Mouse (Mus musculus): ENCODE measurements around the gene Wipi2.

The Wipi2 gene

GRCm38 (mm10) chr5:142692971-142693737 is 65.7 kb downstream of the Wipi2 start:
- DNase-seq (ENCODE audit: low spot score) = no peak

- no peak for DNase-seq (ENCODE audit: low spot score)
These were observed 66.4 kb downstream of the Wipi2 start for GRCm38 (mm10) chr5:142693738-142694430.

DNA sequence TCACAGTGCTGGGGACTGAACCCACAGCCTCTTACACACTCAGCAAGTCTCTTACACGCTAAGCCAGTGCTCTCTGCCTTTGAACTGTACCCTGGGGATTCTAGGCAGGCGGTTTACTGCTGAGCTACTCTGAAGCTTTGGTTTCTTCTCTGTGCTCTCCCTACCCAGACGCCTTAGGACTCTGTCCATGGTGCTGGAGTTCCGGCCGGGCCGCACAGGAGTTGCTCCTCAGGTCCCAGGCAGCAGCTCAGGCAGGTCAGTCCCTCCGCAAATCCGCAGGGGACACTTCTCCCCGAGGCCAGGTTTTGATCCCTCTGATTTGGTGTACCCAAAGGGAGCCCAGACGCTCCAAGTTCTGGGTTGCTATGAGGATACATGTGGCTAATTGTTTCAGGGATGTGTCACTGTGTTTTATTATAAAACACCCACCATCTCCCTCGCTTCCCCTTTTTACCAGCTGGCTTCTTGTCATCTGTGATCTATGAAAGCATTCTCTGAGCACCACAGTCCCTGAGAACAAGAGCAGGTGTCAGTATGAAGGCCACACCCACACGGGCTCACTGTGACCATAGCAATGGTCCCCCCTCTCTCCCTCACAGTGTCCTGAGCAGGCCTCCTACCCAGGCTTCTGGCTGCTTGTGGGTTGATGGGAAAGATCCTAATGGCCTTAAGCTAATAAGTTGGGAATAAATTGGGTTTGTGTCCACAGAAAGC is 67.3 kb downstream of the Wipi2 start:
- DNase-seq (ENCODE audit: low spot score) = peak; percentile 61

DNA sequence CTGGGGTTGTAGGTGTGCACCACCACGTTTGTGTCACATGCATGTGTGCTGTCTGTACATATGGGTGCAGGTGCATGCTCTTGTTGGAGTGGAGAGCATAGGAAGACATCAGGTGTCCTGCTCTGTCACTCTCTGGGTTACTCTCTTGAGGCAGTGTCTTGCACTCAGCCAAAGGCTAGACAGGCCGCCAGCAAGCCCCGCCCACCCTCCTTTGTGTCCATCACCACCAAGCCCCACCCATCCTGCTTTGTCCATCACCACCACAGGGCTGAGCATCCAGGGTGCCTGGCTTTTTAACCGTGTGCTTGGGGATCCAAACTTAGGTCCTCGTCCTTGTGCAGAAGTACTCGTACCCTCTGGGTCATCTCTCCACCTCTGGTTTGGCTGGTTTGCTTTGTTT is 68.8 kb downstream of the Wipi2 start:
- DNase-seq (ENCODE audit: low spot score) = no peak

DNA sequence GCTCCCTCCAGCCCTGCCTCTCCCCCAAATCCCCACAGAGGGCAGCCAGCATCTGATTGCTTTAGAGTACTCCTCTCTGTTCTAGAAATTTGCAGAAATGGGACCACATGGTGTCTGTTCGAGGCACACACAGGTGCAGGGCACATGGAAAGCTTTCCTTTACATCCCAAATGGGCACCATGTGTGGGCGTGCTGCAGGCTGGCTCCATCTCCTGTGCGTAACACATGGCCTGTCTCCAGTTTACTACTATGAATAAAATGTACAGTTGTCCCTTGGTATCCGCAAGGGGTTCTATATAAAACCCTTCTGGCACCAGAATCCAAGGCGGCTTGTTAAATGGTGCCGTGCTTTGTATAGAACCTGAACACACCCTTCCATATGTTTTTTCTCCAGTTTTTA is 69.4 kb downstream of the Wipi2 start:
- DNase-seq (ENCODE audit: low spot score) = no peak

- DNase-seq (ENCODE audit: low spot score) = no peak
These were observed 70.2 kb downstream of the Wipi2 start for GRCm38 (mm10) chr5:142697742-142698141.

- DNase-seq (ENCODE audit: low spot score) = no peak
These were observed 73.5 kb downstream of the Wipi2 start for GRCm38 (mm10) chr5:142700842-142701589.

DNA sequence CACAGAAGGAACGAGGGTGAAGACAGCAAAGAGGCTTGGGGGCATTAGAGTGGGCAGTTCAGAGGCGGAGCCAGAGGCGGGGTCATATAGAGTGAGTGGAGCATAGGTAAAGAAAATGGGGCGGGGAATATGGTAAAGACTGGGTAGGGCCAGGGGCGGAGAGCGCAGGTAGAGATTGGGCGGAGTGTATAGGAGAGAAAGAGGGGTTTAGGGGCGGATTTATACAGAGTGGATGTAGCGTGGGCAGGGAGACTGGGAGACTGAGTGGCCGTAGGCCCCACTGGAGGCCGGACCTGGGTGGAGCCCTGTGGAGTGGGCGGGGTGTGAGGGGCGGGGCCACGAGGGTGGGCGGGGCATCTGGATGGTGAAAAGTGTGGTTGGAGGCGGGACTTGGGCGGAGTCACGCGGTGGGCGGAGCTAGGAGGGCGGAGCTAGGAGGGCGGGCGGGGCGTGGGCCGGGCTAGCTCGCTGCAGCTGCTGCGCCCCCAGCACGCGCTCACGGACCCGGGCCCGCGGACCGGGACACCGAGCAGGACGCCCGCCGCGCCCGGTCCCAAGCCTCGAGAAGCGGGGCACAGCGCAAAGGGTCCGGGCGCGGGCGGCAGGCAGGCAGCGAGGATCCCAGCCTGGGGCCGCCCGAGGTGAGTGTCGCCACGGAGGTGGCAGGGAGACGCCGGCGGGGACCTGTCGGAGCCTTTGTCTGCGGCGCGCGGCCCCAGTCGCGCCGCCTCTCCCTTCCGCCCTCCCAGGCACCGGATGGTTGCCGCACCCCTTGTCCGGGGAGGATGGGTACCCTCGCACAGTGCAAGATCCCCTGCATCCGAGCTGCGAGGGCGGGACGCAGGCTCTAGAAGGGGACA is 74.4 kb downstream of the Wipi2 start:
- DNase-seq (ENCODE audit: low spot score) = no peak

- no peak for DNase-seq (ENCODE audit: low spot score)
These were observed 75.1 kb downstream of the Wipi2 start for GRCm38 (mm10) chr5:142702511-142703138.

DNA sequence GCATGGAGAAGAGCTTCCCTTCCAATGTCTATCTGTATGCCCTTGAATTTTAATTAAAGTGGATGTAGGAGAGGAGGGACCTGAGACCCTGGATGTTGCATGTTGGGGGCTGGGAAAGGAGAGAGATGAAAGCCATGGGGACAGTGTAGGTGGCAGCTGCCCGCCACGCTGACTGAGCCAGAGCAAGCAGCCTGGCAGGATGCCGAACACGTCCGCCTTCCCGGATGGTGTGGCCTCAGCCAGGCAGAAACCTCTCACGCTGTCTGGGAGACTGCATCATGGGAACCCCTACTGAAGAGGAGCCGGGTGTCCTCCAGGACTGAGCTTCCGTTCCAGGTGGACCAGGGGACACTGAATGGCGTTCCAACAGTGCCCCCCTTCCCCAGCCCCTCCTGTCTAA is 76.1 kb downstream of the Wipi2 start:
- DNase-seq (ENCODE audit: low spot score) = no peak

GRCm38 (mm10) chr5:142707709-142708108 is 80.2 kb downstream of the Wipi2 start:
- no peak for DNase-seq (ENCODE audit: low spot score)

- no peak for DNase-seq (ENCODE audit: low spot score)
These were observed 81.9 kb downstream of the Wipi2 start for GRCm38 (mm10) chr5:142709436-142709835.

- no peak for DNase-seq (ENCODE audit: low spot score)
These were observed 84.9 kb downstream of the Wipi2 start for GRCm38 (mm10) chr5:142712373-142712772.

GRCm38 (mm10) chr5:142713966-142714365 is 86.5 kb downstream of the Wipi2 start:
- no peak for DNase-seq (ENCODE audit: low spot score)

- DNase-seq (ENCODE audit: low spot score) = no peak
These were observed 87.6 kb downstream of the Wipi2 start for GRCm38 (mm10) chr5:142715059-142715458.

GRCm38 (mm10) chr5:142716056-142716455 is 88.6 kb downstream of the Wipi2 start:
- DNase-seq (ENCODE audit: low spot score) = no peak

DNA sequence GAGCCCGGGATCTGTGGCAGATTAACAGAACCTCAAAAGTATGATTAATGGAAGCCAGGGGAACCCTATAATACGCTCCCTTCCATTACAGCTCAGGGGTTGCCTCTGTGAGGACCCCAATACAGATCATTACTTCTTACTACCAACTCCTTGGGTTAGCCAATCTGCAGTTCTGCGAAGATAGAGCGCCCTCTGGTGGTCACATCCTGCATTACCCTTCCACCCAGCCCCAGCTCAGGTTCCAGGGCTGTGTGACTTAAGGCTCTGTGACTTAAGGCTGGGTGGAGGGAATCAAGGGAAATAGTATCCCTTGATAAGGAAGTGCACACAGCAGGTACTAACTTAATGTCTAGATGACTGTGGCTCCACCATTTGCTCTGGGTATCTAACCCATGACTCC is 90.5 kb downstream of the Wipi2 start:
- DNase-seq (ENCODE audit: low spot score) = peak; percentile 84

- DNase-seq (ENCODE audit: low spot score) = no peak
These were observed 91.0 kb downstream of the Wipi2 start for GRCm38 (mm10) chr5:142718486-142718885.

- DNase-seq (ENCODE audit: low spot score) = no peak
These were observed 92.4 kb downstream of the Wipi2 start for GRCm38 (mm10) chr5:142719897-142720296.

All from ovary, postnatal 14 days (tissue).